Mouse (Mus musculus) embryo, embryonic 9.5 days (tissue): Measurements from ENCODE around the gene Acsl3.

Experiments used
- DNase-seq: peaks from one replicate; pipeline ENCODE4 v3.0.0-alpha.2; 2017; ENCODE audit errors: extremely low spot score

The Acsl3 gene

GRCm38 (mm10) chr1:78742198-78742597 is 84.6 kb downstream of the Acsl3 start:
- no peak for DNase-seq

GRCm38 (mm10) chr1:78743318-78743717 is 85.7 kb downstream of the Acsl3 start:
- DNase-seq = no peak

GRCm38 (mm10) chr1:78745230-78745777 is 87.7 kb downstream of the Acsl3 start:
- DNase-seq = no peak
